ENCODE assay signal across 33 mouse cellular contexts in genomic region chr2:161656632-161657031, GRCm38 (mm10).
"Had no signal": no experiment of that assay in that cellular context is flagged by ENCODE, and none has a peak within 500 bp of the region (broad histone marks: within the 10 kb centered on the region; RNA-seq: fewer than 3 reads in every experiment).

No protein-coding gene starts in this region.

- H3K4me2 ChIP-seq: heart, embryonic 11.5 days; heart, embryonic 12.5 days; heart, embryonic 13.5 days; heart, embryonic 15.5 days; hindbrain, embryonic 12.5 days; hindbrain, embryonic 13.5 days; hindbrain, embryonic 14.5 days; hindbrain, embryonic 15.5 days; kidney, embryonic 15.5 days had no signal

- ATAC-seq: hindbrain, embryonic 16.5 days; hindbrain, postnatal 0 days; inflammation-experienced regulatory T-cells, adult 6 months had no signal

- DNase-seq: heart, postnatal 10 days; heart, postnatal 14 days; heart, postnatal 36 days; heart, postnatal 4 days; kidney, adult 11 months; kidney, adult 18-20 months; kidney, adult 2 months; kidney, adult 8-10 months; kidney, adult 9 months; kidney, postnatal 10 days; kidney, postnatal 14 days; kidney, postnatal 25 days; kidney, postnatal 36 days; kidney, postnatal 4 days; layer of hippocampus, adult 9-11 months; layer of hippocampus, postnatal 36 days had no signal

- H3K9me3 ChIP-seq: heart, embryonic 10.5 days; heart, embryonic 12.5 days; heart, embryonic 13.5 days; heart, embryonic 15.5 days; hindbrain, embryonic 10.5 days; hindbrain, embryonic 12.5 days; hindbrain, embryonic 13.5 days; hindbrain, embryonic 15.5 days; kidney, embryonic 15.5 days had no signal

- H3K27ac ChIP-seq: heart, embryonic 10.5 days; heart, embryonic 13.5 days; heart, embryonic 15.5 days; hindbrain, embryonic 10.5 days; hindbrain, embryonic 12.5 days; hindbrain, embryonic 13.5 days; hindbrain, embryonic 14.5 days; hindbrain, embryonic 15.5 days; hindbrain, postnatal 0 days; kidney, embryonic 15.5 days; kidney, postnatal 0 days; layer of hippocampus, adult 2 months; left cerebral cortex, adult 2 months had no signal

- H3K27me3 ChIP-seq: heart, embryonic 12.5 days; heart, embryonic 15.5 days; hindbrain, embryonic 12.5 days; hindbrain, embryonic 13.5 days; hindbrain, embryonic 15.5 days; kidney, embryonic 15.5 days had no signal

- H3K9ac ChIP-seq: heart, embryonic 12.5 days; heart, embryonic 13.5 days; heart, embryonic 15.5 days; hindbrain, embryonic 12.5 days; hindbrain, embryonic 13.5 days; hindbrain, embryonic 14.5 days; hindbrain, embryonic 15.5 days; kidney, embryonic 15.5 days had no signal

- H3K4me1 ChIP-seq: heart, embryonic 10.5 days; heart, embryonic 12.5 days; heart, embryonic 13.5 days; heart, embryonic 15.5 days; hindbrain, embryonic 10.5 days; hindbrain, embryonic 12.5 days; hindbrain, embryonic 13.5 days; hindbrain, embryonic 15.5 days; kidney, embryonic 15.5 days had no signal

- H3K36me3 ChIP-seq: heart, embryonic 10.5 days; heart, embryonic 12.5 days; heart, embryonic 13.5 days; heart, embryonic 15.5 days; hindbrain, embryonic 10.5 days; hindbrain, embryonic 12.5 days; hindbrain, embryonic 13.5 days; hindbrain, embryonic 15.5 days; kidney, embryonic 15.5 days had no signal

- H3K4me3 ChIP-seq: heart, embryonic 10.5 days; heart, embryonic 12.5 days; heart, embryonic 13.5 days; heart, embryonic 15.5 days; hindbrain, embryonic 10.5 days; hindbrain, embryonic 12.5 days; hindbrain, embryonic 13.5 days; hindbrain, embryonic 15.5 days; kidney, embryonic 15.5 days; layer of hippocampus, adult 2 months; left cerebral cortex, adult 2 months had no signal
